ENCODE assay signal across 7 mouse cellular contexts in genomic region chr6:56831697-56832406, GRCm38 (mm10). TPM values are rescaled to one million over a fixed set of nuclear protein-coding genes. Genes with fewer than 3 reads are reported as not detected.
DNase-seq lines count a peak whose midpoint lies in the region; ATAC-seq lines count a peak whose summit lies in the region.

Gene Fkbp9 (plus strand): TSS chr6:56832059.

- H3K4me3 ChIP-seq in embryonic facial prominence, embryonic 12.5 days, result peak within 1 kb of the TSS; percentile 66
- peak within 1 kb of the TSS; percentile 74 for H3K4me3 ChIP-seq in intestine, embryonic 16.5 days (ENCODE audit: low read length)

- peak within 1 kb of the TSS; percentile 80 for H3K9ac ChIP-seq in embryonic facial prominence, embryonic 12.5 days
- H3K9ac ChIP-seq in intestine, embryonic 16.5 days (ENCODE audit: low read depth, low read length), result peak within 1 kb of the TSS; percentile 84

- peak; percentile 66 to 69 for DNase-seq in adrenal gland, postnatal 4 days (ENCODE audit: low spot score in 2 of 2)
- DNase-seq in gonadal fat pad, adult 2 months (ENCODE audit: low read depth), result no peak
- peak; percentile 54 to 61 for DNase-seq in left cerebral cortex, postnatal 36 days (ENCODE audit: low spot score in 2 of 2)
- DNase-seq in skeletal muscle tissue, adult 2 months (ENCODE audit: low read depth, low spot score), result peak; percentile 70

- intact Hi-C loops in left cerebral cortex, postnatal 36 days (cut with DNase I), result no loop called here

- no peaks in the 10 kb centered on the region for H3K27me3 ChIP-seq in embryonic facial prominence, embryonic 12.5 days
- no peaks in the 10 kb centered on the region for H3K27me3 ChIP-seq in intestine, embryonic 16.5 days (replicated peaks; ENCODE audit: control insufficient read depth, insufficient read depth, low read length)

- peaks cover 13% of the 10 kb centered on the region for H3K36me3 ChIP-seq in embryonic facial prominence, embryonic 12.5 days
- H3K36me3 ChIP-seq in intestine, embryonic 16.5 days (ENCODE audit: control insufficient read depth, insufficient read depth, low read length), result no peaks in the 10 kb centered on the region

- ATAC-seq in embryonic facial prominence, embryonic 12.5 days (ENCODE audit: insufficient number of reproducible peaks, insufficient read depth, low FRiP score, low TSS enrichment), result peak; percentile 94
- peak; percentile 99 for ATAC-seq in intestine, embryonic 16.5 days
- ATAC-seq in megakaryocyte-erythroid progenitor cell, adult 5-6 weeks (replicated peaks; ENCODE audit: low FRiP score, low TSS enrichment, poor library complexity, severe bottlenecking), result peak; percentile 78

- H3K9me3 ChIP-seq in embryonic facial prominence, embryonic 12.5 days, result no peaks in the 10 kb centered on the region
- H3K9me3 ChIP-seq in intestine, embryonic 16.5 days (ENCODE audit: control insufficient read depth, low read length), result no peaks in the 10 kb centered on the region

- WGBS in embryonic facial prominence, embryonic 12.5 days, result under 1% methylated on average over 53 of the region's 58 CpGs
- under 1% methylated on average over 52 of the region's 58 CpGs for whole genome bisulfite sequencing in intestine, embryonic 16.5 days

- H3K4me2 ChIP-seq in embryonic facial prominence, embryonic 12.5 days (replicated peaks), result peak within 1 kb of the TSS; percentile 61
- peak within 1 kb of the TSS; percentile 88 for H3K4me2 ChIP-seq in intestine, embryonic 16.5 days (ENCODE audit: low read depth, low read length)

- H3K27ac ChIP-seq in embryonic facial prominence, embryonic 12.5 days, result peak within 1 kb of the TSS; percentile 81
- peak within 1 kb of the TSS; percentile 82 for H3K27ac ChIP-seq in intestine, embryonic 16.5 days (ENCODE audit: low read length)

- 0 out of 2 replicates have a peak, but pooled peaks cover 7% of the 10 kb centered on the region for H3K4me1 ChIP-seq in embryonic facial prominence, embryonic 12.5 days
- no peaks in the 10 kb centered on the region for H3K4me1 ChIP-seq in intestine, embryonic 16.5 days (ENCODE audit: control insufficient read depth, insufficient read depth, low read length)

RNA-seq across cellular contexts. Expression of gene Fkbp9, which starts in this region (rescaled TPM):
- total RNA-seq in adrenal gland, postnatal 4 days (2021), result 100 to 1,000 TPM; 108 to 112 TPM
- 130 and 135 TPM in 2 replicates for polyA plus RNA-seq in embryonic facial prominence, embryonic 12.5 days (2016; fragmentation: Nextera tagmentation; extraction: Ambion mirVana)
- polyA plus RNA-seq in gonadal fat pad, adult 2 months (2012; rRNA removed), result 95.4 and 102 TPM in 2 replicates
- 88.1 and 89.0 TPM in 2 replicates for polyA plus RNA-seq in intestine, embryonic 16.5 days (2015; fragmentation: Nextera tagmentation; extraction: Ambion mirVana)
- 10 to 100 TPM; 26.7 to 29.0 TPM for total RNA-seq in left cerebral cortex, postnatal 36 days (2021)
- 3.2 and 4.3 TPM in 2 replicates for total RNA-seq in megakaryocyte-erythroid progenitor cell, adult 5-6 weeks (2014; fragmentation: Nextera tagmentation)
- total RNA-seq in megakaryocyte-erythroid progenitor cell, adult 5-6 weeks (2017), result 6.6 and 7.4 TPM in 2 replicates
